Mouse (Mus musculus) brain, adult 2 months (tissue): ENCODE measurements at regions not wholly inside any gene's neighbourhood (a gene's known extent, or its start where the extent isn't known, plus 50 kb on each side); places are given as distances from the start of the nearest gene placed in this dataset.
A peak's percentile ranks its signal among the peaks of the same experiment; 100 is the strongest.
"Not testable (repeated sequence)": the region's sequence is repeated elsewhere in the genome, so short reads cannot be mapped to it uniquely, and the experiment has no call there.

Experiments used
- DNase-seq: peaks from one replicate; pipeline ENCODE4 v3.0.0; 2011; ENCODE audit warnings: low read depth, low spot score

DNA sequence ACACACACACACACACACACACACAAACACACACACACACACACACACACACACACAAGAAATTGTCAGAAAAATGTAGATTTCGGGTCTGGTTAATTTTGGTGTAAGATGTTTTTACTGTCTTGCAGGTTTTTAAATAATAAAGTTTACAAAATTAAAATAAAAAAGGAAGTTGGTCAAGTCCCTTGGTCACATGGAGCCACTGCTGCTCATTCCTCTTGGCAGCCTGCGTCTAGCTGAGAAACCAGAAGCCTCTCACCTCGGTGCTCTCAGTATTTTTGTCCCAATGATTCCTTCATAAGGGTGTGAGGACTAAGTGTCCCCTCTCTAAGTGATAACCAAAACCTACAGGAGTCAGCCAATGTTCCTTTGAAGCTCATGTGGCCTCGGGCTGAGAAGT, 76.8 kb upstream of the Smg1 start:
- no peak for DNase-seq

DNA sequence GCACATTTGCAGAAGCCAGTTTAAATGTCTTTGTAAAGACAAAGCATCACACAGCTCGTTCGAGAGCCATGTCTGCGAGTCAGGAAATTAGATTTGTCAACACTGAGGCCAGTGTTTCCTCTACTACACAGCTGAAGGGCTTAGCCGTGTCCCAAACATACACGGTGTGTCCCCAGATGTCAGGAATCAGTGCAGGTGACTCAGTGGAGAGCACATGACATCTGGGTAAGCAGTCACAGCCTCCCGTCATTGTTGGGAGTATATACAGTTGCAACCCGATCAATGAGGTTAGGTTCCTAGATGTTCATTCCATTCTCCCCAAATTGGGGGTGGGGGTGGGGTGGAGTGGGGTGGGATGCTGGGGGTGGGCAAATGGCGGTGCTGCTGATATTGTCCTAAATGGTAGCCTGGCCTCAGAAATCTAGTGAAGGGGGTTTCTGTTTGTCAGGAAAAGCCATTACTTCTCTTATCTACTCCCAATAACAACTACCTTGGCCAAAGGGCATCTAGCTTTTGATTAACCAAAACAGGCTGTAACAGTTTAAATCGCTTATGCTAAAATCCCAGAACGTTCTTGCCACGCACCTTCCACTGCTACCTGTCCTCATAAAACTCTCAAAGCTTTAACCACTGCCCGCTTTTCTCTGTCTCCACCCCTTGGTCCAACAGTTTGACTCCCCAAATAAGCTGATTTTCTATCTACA, 75.1 kb upstream of the Smg1 start:
- DNase-seq = no peak

DNA sequence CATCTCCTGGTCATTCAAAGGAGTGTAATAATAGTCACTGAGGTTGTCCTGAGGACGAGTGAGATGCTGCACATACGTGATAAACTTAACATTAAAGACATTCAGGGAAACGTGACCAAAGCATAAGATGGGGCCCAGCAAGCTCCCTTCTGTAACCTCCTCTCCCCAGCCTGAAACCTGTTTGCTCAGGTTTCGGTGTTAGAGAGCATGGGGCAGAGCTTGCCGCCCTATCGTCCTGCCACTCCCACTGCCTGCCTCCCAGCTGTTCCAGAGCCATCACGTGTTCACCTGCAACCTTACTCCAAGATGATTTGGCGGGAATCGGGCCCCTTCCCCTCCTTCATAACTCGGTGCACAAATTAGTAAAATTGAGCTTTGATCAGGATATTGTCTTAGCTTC, 71.4 kb upstream of the Smg1 start:
- DNase-seq = not testable (repeated sequence)

DNA sequence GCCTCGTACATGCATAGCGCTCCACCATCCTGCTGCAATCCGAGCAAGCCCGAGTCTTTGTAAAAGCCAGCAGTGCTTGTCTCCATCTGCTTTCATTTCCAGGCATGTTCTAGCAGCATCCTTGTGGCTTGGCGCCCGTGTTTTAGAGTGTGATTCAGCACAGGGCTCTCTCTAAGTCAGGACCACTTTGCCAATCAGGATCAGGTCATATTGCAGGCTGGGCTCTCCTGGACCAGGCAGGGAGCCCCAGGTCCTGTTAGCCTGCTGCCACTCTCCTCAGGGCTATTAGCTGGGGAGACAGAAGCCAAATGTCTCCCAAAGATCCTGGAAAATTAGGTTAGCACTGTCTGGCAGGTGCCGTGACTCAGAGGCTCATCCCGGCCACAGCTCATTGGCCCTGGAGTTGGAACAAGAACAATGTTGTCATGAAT, 70.8 kb upstream of the Smg1 start:
- DNase-seq = peak; percentile 87

DNA sequence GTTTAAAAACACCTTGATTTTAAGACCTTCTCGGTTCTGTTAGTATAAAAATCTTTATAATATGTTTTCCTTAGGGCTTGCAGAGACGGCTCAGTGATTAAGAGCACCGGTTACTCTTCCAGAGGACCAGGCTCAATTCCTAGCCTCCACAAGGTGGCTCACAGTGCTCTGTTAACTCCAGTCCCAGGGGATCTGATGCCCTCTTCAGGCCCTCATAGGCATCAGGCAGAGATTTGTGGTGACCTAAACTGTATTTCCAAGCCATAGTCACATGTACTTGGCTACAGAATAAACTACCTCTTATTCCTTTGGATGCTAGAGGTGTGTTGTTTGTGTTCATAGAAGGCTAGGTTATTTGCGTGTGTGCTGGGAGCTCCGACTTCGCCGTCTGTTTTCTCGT, 70.3 kb upstream of the Smg1 start:
- peak; percentile 88 for DNase-seq

DNA sequence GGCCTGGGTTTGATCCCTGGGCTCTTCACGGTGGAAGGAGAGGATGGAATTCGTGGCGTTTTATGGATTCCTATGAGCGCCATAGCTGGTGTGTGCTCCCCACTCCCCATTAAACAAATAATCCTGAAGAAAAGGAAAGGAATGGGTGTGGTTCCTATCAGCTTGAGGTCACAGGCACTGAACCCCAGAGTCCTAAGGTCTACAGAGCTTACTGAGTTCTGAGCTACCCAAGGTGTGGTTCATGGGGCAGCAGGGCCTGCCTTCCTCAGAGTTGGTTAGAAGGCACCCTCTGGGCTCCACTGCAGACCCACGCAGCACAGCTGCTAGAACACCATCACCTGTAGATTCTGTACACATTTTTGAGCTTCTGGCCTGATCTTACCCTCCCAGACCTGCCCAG, 66.3 kb upstream of the Smg1 start:
- DNase-seq = no peak

DNA sequence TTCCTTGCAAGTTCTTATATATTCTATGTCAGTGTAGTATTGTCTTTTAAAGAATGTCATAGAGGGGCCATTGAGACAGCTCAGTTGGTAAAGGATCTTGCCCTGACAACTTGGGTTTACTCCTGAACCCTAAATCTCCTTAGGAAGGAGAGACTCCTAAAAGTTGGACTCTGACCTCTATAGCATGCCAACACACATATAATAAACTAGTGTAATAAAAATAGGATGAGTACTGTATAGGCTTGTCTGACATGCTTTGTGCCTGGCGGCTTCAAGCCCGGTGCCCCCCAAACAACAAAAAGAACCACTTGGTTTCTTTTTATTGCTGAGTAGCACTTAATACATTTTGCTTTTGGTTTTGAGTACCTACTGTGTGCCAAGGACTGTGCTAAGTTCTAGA, 65.4 kb upstream of the Smg1 start:
- DNase-seq = no peak

DNA sequence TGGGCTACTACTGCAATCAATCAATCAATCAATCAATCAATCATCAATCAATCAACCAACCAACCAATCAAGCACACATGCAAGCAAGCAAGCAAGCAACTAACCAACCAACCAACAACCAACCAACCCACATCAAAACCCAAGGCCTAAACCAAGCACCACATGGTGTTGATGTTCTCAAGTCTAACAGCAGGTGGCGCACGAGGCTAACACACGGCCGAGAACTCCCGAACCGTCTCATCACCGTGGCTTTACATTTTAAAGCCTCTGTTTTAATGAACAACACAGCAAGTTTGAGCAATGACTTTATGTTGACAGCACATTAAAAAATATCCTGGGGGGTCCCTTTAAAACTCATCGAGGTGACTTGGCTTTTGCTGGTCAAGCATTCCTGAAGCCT, 61.3 kb upstream of the Smg1 start:
- DNase-seq = peak; percentile 89

DNA sequence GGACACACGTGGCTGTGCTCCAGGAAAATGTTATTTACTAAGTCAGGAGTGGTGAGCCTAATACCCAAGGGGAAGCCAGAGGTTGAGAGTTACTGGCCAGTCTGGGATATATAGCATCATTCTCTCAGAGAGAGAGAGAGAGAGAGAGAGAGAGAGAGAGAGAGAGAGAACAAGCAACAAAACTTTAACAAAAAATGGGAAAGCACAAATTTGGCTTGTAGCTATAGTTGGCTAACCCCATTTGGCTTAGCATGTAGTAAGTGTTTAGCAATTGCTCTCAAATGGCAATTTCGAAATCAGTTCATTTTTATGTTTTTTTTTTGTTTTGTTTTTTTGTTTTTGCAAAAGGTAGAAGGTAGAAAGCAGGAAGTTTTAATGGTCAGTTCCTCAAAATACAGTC, 60.9 kb upstream of the Smg1 start:
- DNase-seq = no peak

DNA sequence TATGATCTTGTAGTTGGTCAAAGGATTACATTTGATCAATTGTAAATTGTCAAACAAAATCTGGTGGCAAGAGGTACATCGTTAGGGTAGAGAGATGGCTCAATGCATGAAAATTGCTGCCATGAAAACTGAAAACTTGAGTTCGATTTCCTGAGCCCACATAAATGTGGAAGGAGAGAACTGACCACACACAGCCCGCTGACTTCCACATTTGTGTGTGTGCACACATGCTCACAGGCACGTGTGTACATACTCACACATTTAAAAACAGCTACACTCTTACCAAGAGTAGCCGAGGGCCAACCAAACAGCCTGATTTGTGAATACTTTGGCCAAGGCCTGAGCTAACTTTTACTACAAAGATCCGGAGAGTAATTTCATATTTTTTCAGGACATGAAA, 60.5 kb upstream of the Smg1 start:
- no peak for DNase-seq

DNA sequence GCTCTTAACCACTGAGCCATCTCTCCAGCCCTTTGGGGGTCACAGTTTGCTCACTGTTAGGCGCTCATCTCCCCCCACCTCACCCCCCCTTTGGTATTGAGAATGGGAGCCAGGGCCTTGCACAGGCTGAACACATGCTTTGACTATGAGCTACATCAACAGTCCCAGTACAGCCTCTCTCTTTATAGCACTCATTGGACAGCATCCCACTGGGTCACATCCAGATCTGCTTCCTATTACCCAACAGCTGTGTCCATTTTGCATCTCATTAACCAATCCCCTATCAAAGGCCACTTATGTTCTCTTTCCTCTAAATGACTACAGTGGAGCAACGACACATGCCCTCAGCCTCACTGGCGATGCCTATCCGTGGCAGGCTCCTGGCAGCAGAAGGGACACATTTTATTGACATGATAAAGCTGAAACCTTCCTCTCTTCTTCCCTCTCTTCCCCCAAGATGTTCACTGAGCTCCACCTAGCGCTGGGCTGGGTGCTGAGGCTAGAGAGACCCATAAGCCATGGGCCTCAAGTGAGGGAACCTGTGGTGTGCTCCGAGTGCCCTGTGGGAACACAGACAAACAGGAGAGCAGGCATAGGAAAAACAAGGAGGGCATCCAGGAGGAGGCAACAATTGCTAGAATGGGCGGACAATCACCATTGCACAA, 57.3 kb upstream of the Smg1 start:
- DNase-seq = peak; percentile 95

DNA sequence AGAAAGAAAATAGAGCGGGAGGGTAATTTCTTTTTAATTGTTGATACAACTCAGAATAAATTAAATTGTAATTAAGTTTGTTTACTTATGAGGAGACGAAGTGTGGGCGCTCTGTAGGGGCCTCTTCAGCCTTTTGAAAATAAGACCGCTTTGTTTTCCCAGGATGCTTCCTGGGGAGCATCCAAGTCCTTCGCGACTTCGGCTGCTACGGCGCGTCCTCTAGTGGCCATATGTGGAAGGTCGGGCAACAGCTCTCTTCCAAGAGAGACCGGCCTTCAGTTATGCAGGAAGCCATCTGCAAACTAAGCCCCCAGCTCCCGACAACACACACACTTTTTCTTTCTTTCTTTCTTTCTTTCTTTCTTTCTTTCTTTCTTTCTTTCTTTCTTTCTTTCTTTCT, 54.1 kb upstream of the Smg1 start:
- DNase-seq = peak; percentile 97

DNA sequence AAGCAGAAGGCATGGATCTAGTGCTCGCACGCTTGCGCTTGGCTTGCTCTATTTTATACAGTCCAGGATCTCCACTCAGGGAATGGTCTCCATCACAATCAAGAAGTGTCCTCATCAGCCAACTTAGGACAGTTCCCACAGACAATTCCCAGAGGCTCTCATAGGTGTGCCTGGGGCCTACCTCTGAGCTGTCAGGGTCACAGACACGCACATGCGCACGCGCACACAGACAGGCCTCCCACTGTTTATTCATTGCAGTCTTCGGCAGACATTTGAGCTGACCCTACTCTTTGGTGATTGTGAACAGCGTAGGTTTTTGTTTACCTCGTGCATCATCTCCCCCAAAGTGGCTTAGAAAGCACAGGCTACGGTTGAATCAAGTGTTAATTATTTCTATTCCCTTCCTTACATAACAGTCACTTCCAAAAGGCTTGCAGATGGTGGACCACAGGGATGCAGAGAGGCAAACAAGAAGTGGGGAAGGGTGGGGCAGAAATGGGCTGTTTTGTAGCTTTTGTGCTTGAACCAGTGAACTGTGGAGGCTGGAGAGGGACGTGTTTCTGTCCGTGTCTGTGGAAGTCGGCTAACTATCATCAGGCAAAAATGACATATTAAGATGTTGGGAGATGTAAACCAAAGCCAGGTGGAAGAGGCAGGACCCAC, 53.5 kb upstream of the Smg1 start:
- peak; percentile 83 for DNase-seq

DNA sequence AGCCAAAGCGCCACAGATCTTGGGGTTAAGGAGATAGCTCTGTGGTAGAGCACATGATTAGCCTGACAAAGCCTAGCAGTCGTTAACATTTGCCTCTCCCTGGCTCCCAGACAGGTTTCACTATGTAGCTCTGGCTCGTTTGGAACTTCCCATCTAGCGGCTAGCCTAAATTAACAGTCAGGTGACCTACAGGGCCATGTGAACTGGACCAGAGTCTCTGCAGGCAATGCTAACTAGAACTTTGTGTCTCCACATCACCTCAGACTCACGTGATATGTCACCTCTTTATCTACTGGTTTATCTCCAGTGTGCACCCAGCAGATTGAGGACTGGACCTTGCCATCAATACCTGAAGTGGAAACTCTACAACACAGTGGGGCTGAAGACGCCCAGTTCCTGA, 52.4 kb upstream of the Smg1 start:
- no peak for DNase-seq

DNA sequence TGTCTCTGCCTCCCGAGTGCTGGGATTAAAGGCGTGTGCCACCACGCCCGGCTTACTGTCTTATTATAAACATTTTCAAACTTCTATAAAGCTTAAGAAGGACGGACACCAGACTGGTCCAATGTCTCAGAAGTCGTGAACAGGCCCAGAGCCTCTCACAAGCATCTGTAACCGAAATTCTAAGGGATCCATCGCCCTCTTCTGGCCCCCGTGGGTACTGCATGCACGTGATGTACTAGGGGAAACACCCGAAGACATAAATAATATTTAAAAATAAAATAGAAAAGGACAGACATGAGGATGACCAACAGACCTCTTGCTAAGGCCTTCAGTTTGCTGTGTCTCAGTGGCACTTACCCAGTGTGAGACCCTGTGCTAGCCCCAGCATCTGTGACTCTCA, 51.8 kb upstream of the Smg1 start:
- no peak for DNase-seq

DNA sequence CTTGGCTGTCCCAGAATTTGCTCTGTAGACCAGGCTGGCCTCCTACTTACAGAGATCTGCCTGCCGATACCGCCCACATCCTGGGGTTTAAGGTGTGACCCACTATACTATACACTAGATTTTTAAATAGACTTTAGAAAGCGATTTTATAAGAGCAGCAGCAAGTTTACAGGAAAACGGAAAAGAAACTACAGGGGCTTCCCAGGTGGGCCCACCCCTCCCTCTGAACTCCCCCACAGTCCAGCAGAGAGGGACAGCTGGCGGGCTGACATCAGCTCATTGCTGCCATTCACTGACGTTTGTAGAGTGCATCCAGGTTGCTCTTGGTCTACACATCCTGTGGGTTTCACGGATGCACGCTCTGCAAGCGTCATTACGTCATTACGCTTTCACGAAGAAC, 51.2 kb upstream of the Smg1 start:
- no peak for DNase-seq
